Mouse (Mus musculus) adrenal gland, postnatal 4 days (tissue): ENCODE measurements at regions not wholly inside any gene's neighbourhood (a gene's known extent, or its start where the extent isn't known, plus 50 kb on each side); places are given as distances from the start of the nearest gene placed in this dataset.
"Not testable (repeated sequence)": the region's sequence is repeated elsewhere in the genome, so short reads cannot be mapped to it uniquely, and the experiment has no call there.

ENCODE experiments used
- DNase-seq, 2 experiments: peaks; one replicate each; pipeline ENCODE4 v3.0.0; 2021 to 2022; ENCODE audit warnings: low spot score in 2 of 2, mixed read lengths in 2 of 2

- no peak for DNase-seq
These were observed 133.0 kb upstream of the Plcb4 start for GRCm38 (mm10) chr2:135525779-135526178.

- DNase-seq = no peak
These were observed 129.2 kb upstream of the Plcb4 start for GRCm38 (mm10) chr2:135529619-135530018.

- no peak for DNase-seq
These were observed 122.4 kb upstream of the Plcb4 start for GRCm38 (mm10) chr2:135536303-135536871.

- DNase-seq = no peak
These were observed 120.8 kb upstream of the Plcb4 start for GRCm38 (mm10) chr2:135538022-135538421.

- DNase-seq = no peak
These were observed 117.8 kb upstream of the Plcb4 start for GRCm38 (mm10) chr2:135541058-135541457.

- DNase-seq = no peak
These were observed 116.9 kb upstream of the Plcb4 start for GRCm38 (mm10) chr2:135541930-135542329.

- DNase-seq = no peak
These were observed 113.9 kb upstream of the Plcb4 start for GRCm38 (mm10) chr2:135544882-135545281.

GRCm38 (mm10) chr2:135547966-135548365 lies 110.8 kb upstream of the Plcb4 start:
- DNase-seq = no peak

GRCm38 (mm10) chr2:135553031-135553430 lies 105.8 kb upstream of the Plcb4 start:
- no peak for DNase-seq

GRCm38 (mm10) chr2:135558026-135558425 lies 100.8 kb upstream of the Plcb4 start:
- not testable (repeated sequence) for DNase-seq

GRCm38 (mm10) chr2:135559328-135559727 lies 99.5 kb upstream of the Plcb4 start:
- DNase-seq = no peak

- no peak for DNase-seq
These were observed 98.7 kb upstream of the Plcb4 start for GRCm38 (mm10) chr2:135559933-135560710.

- DNase-seq = no peak
These were observed 98.0 kb upstream of the Plcb4 start for GRCm38 (mm10) chr2:135560856-135561255.

- no peak for DNase-seq
These were observed 97.1 kb upstream of the Plcb4 start for GRCm38 (mm10) chr2:135561716-135562115.

GRCm38 (mm10) chr2:135562140-135562890 lies 96.5 kb upstream of the Plcb4 start:
- peak; percentile 14 to 39 for DNase-seq

- no peak for DNase-seq
These were observed 94.6 kb upstream of the Plcb4 start for GRCm38 (mm10) chr2:135564231-135564630.

GRCm38 (mm10) chr2:135568350-135568749 lies 90.5 kb upstream of the Plcb4 start:
- DNase-seq = no peak

GRCm38 (mm10) chr2:135571599-135571998 lies 87.2 kb upstream of the Plcb4 start:
- no peak for DNase-seq

GRCm38 (mm10) chr2:135577228-135577627 lies 81.6 kb upstream of the Plcb4 start:
- DNase-seq = no peak

GRCm38 (mm10) chr2:135578135-135578534 lies 80.7 kb upstream of the Plcb4 start:
- no peak for DNase-seq

GRCm38 (mm10) chr2:135579514-135579913 lies 79.3 kb upstream of the Plcb4 start:
- DNase-seq = no peak

- no peak for DNase-seq
These were observed 78.8 kb upstream of the Plcb4 start for GRCm38 (mm10) chr2:135580051-135580450.
